Mouse (Mus musculus) embryo, embryonic 10.5 days (tissue): Measurements from ENCODE around the gene Tmem266.

Source experiments
- DNase-seq: peaks from one replicate; pipeline ENCODE4 v3.0.0-alpha.2; 2015; ENCODE audit warnings: low spot score

Gene Tmem266

DNA sequence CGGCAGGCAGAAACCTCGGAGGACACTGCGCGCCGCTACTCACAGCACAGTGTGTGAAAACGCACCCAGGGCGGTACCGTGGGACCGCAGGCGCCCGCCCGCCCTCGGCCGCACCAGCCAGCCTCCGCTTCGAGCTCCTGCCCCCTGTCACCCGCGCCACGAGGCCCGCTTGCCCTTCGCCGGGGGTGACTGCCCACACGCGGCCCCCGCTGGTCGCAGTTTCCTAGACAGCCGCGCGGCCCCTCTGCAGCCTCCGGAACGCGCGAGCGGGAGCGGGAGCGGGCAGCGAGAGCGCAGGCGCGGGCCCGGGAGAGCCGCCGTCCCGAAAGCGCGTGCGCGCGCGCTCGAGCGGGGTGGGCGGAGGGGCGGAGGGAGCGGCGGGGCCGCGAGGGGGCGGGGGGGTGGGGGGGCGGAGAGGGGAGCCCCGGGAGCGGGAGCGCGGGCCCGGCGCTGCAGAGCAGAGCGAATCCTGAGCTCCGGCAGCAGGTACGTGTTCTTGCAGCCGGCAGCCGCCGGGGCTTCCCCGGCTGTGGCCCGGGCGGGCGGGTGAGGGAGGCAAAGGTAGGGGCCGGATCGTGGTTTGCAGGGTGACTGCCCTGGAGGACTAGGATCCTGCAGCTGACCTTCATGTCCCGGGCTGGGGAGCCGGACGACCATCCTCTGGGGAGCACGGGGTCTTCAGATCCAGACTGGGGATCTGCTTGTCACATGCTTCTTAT lies at the start of gene Tmem266, which contains the start of gene Nrg4:
TSS of gene Tmem266 (plus strand) at position 399 of the 719 bp plus-strand sequence.
TSS of gene Nrg4 (minus strand) at position 330 of the 719 bp plus-strand sequence.
- peak; percentile 87 for DNase-seq

GRCm38 (mm10) chr9:55277562-55277961 lies 49.2 kb upstream of the Tmem266 start:
- DNase-seq, result no peak

- DNase-seq, result no peak
These were observed 47.4 kb upstream of the Tmem266 start for GRCm38 (mm10) chr9:55279114-55279825.

GRCm38 (mm10) chr9:55283516-55283915 lies 43.2 kb upstream of the Tmem266 start:
- DNase-seq, result peak; percentile 65

DNA sequence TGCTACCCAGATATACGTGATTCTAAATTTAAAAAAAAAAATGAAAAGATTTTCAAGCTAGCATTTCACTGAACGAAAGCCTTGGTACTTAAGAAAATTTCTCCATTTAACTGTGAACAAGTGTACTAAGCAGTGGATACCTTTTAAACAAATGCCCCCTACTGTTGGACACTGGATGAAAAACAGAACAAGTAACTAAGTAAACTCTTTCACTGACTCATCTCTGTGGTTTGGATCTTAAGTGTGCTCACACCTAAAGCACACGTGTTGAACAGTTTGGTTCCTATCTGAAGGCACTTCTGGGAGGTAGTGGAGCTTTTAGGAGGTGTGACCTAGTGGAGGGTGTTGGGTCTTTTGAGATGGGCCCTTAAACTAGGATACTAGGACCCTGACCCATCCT lies 41.5 kb upstream of the Tmem266 start:
- DNase-seq, result no peak

- no peak for DNase-seq
These were observed 37.1 kb upstream of the Tmem266 start for GRCm38 (mm10) chr9:55289475-55290198.

GRCm38 (mm10) chr9:55291966-55292365 lies 34.7 kb upstream of the Tmem266 start:
- DNase-seq, result no peak

DNA sequence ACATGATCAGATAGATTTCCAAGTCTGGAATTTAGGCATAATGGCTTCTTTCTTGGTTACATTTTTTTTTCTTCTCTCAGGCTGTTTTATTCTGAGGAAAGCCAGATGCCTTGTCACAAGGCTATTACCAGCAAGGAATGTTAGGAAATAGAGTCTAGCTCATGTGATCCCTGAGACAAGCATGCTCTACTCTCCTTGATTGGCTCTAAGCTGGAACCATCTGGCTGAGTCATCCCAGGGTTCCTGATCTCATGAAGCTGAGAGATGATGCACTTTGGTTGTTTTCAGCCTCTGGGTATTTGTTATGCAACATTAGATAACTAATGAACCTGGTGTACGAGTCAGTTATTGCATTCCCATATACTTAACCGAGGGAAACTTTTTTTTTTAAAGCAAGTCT lies 30.5 kb upstream of the Tmem266 start:
- no peak for DNase-seq

DNA sequence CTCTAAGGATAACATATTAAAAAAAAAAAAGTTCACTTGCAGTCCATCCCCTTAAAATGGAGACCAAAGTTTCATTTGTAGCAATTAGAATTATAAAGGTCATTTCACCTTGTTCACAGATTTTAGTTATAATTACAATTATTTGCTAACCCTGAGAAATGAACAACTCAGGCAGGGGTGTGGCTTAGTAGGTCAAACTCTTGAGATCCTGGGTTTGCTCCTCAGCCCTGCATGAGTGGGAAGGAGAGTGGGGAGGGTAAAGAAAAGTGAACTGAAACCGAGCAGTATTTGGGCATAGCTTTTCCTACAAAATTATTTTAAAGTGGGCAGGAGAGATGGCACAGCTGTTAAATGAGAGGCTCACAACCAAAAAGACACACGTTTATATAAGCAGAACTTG lies 19.6 kb upstream of the Tmem266 start:
- DNase-seq, result no peak

DNA sequence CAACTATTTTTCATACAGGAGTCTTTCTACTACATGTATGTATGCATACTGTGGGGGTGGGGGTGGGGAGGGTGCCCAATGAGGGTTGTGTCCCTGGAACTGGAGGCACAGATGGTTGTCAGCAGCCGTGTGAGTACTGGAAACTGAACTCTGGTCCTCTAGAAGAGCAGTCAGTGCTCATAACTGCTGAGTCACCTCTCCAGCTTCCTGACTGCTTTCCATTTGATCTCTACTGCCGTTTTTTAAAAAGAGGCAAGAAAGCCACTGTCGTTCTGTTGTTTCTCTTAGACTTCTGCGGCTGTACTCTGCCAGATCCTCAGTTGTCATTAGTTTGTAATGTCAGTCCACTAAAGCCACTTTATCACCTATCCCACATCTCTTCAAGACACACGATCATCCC lies 19.2 kb upstream of the Tmem266 start:
- DNase-seq, result no peak

DNA sequence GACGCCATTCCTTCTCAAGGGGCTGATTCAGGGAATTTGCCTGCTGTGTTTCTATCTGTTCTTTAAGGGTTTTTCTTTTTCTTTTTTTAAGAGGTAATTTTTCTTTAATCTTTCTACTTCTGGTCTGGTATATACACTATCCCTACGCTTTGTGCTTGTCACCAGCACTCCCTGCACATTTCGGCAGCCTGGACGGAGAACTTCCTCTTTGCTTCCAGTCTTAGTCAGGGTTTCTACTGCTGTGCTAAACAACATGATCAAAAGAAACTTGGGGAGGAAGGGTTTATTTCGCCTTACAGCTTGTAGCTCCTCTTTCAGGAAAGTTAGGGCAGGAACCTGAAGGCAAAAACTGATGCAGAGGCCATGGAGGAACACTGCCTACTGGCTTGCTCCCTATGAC lies 18.3 kb upstream of the Tmem266 start:
- no peak for DNase-seq

DNA sequence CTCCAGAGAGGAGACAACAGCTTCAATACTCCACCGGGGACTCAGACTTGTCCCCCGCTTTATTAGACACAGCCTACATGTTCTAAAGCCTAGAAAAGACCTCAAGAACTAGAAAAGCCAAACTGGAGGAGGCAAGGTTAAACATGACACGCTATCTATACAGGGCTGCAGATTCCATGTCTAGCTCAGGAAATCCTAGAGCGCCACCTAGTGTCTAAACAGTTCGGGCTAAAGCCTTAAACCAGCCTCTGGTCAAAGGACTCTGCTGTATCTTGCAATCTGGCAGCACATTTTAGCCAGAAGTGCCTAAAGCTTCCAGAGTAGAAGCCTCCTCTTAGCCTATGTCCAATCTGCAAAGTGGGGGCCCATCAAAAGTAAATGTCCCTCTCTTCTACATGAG lies 15.2 kb upstream of the Tmem266 start:
- peak; percentile 93 for DNase-seq

GRCm38 (mm10) chr9:55313619-55314261 lies 13.0 kb upstream of the Tmem266 start:
- DNase-seq, result no peak

GRCm38 (mm10) chr9:55322641-55323040 lies 4.1 kb upstream of the Tmem266 start:
- no peak for DNase-seq

- DNase-seq, result no peak
These were observed 2.6 kb upstream of the Tmem266 start for GRCm38 (mm10) chr9:55324085-55324484.

- peak; percentile 19 for DNase-seq
These were observed 2.2 kb upstream of the Tmem266 start for GRCm38 (mm10) chr9:55324516-55324915.

- DNase-seq, result peak; percentile 51
These were observed 1.7 kb upstream of the Tmem266 start for GRCm38 (mm10) chr9:55325061-55325460.

GRCm38 (mm10) chr9:55325564-55326514 lies 874 bp upstream of the Tmem266 start:
- DNase-seq, result peak; percentile 33

DNA sequence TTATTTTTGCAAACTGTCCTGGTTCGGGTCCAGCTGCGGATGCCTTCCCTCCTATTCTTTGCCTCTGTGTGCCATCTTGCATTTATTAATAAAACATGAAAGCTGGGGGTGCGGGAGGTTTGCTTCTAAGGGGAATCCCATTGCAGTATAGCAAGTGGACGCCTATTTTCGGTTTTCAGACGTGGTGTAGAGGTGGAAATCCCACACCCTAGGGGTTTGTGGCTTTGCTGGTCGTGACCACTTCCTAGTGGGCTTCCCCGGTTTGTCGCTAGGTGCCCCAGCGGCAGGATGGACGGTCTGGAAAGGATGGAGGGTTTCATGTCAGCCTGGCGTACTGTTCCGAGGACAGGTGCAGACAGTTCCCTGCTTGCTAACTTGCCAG lies 512 bp downstream of the Tmem266 start:
- peak; percentile 65 for DNase-seq

DNA sequence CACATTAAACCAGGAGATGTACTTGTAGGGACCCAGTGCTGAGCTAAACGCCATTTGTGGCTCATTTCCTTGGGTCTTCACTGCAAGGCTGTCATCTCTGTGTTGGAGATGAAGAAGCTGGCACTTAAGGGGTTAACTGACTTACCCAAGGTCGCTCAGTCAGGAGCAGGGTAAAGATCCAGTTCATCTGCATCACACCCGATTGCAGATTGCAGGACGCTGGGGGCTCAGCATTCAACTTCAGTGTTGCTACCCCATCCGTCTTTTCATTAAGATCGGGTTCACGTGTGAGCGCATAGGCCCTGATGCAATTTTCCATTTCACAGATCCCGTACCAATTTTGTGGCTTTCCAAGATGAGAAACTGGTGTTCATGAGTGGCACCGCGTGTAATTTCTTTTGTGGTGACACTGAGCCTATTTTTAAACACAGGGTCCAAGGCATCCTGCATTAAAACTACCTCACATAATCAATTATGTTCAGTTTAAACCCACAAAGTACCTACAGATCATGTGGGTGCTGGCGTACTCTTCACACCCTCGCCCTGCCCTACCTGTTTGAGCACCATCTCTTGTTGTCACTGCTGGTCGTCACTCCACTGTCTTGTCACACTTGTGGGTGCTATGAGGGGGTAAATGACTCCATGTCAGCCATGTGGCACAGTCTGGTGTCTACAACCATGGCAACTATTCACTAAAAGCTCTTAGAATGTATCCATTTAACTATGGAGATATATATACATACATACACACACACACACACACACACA lies 1.6 kb downstream of the Tmem266 start:
- DNase-seq, result peak; percentile 22
